Mouse (Mus musculus) limb, embryonic 11.5 days (tissue): Measurements from ENCODE around the gene Acot1. TPM values are rescaled to one million over a fixed set of nuclear protein-coding genes. Genes with fewer than 3 reads are reported as not detected.

ENCODE experiments used
- ATAC-seq: fragments of 200-750 bp; cut with Nextera tagmentation; 2 replicates; pipeline ENCODE4 v1.8.0; 2017; ENCODE audit warnings: low read depth; ENCODE audit not compliant: insufficient number of reproducible peaks, low FRiP score, low TSS enrichment
- DNase-seq: peaks from one replicate; pipeline ENCODE4 v3.0.0-alpha.2; 2015; ENCODE audit warnings: low spot score
- H3K27ac ChIP-seq: fragments of 300-500 bp; sonication (generic); replicated peaks from 2 replicates; pipeline ENCODE4 v1.5.1; 2014; ENCODE audit warnings: low read depth, mild to moderate bottlenecking, low read length
- H3K27me3 ChIP-seq: fragments of 300-500 bp; sonication (generic); 2 replicates; pipeline ENCODE4 v1.6.1; 2014; ENCODE audit warnings: mild to moderate bottlenecking, low read length, mixed read lengths; ENCODE audit not compliant: control insufficient read depth, insufficient read depth
- H3K36me3 ChIP-seq: fragments of 300-500 bp; sonication (generic); 2 replicates; pipeline ENCODE4 v1.6.1; 2014; ENCODE audit warnings: mild to moderate bottlenecking, low read length, moderate library complexity, mixed read lengths; ENCODE audit not compliant: control insufficient read depth, insufficient read depth
- H3K4me1 ChIP-seq: fragments of 300-500 bp; sonication (generic); 2 replicates; pipeline ENCODE4 v1.6.1; 2014; ENCODE audit warnings: low read length, mixed read lengths; ENCODE audit not compliant: control insufficient read depth, insufficient read depth
- H3K4me2 ChIP-seq: fragments of 300-500 bp; sonication (generic); 2 replicates; pipeline ENCODE4 v1.6.1; 2014; ENCODE audit warnings: low read depth, mild to moderate bottlenecking, moderate library complexity; ENCODE audit not compliant: severe bottlenecking
- H3K4me3 ChIP-seq: fragments of 300-500 bp; sonication (generic); 2 replicates; pipeline ENCODE4 v1.5.1; 2014; ENCODE audit warnings: low read depth, low read length
- H3K9ac ChIP-seq: fragments of 300-500 bp; sonication (generic); 2 replicates; pipeline ENCODE4 v1.6.1; 2014; ENCODE audit warnings: mild to moderate bottlenecking, low read length
- H3K9me3 ChIP-seq: fragments of 300-500 bp; sonication (generic); 2 replicates; pipeline ENCODE4 v1.6.1; 2016; ENCODE audit warnings: low read length; ENCODE audit not compliant: control insufficient read depth
- WGBS: fragments of 180-500 bp; shearing (Covaris S2); extraction: QIAGEN DNeasy Blood & Tissue Kit; methylation state at CpG from one replicate; pipeline ENCODE4 v1.1.7; 2014; 5-methylcytosine and 5-hydroxymethylcytosine counted together
- polyA plus RNA-seq: library from polyadenylated mRNA; unstranded; fragments of >200 nt; fragmentation: Nextera tagmentation; extraction: Ambion mirVana; gene quantifications from 2 replicates; pipeline ENCODE4 v1.2.1, GENCODE M21; 2014

The Acot1 gene
- polyA plus RNA-seq, 1 experiment from 2014 or later: 38.6 TPM

- H3K4me3 ChIP-seq: no peak overlapping the region
- no peaks in the 10 kb centered on the region for H3K27me3 ChIP-seq
- no peaks in the 10 kb centered on the region for H3K4me1 ChIP-seq
- no peaks in the 10 kb centered on the region for H3K36me3 ChIP-seq
- ATAC-seq: no peak
- no peak overlapping the region for H3K9ac ChIP-seq
- H3K9me3 ChIP-seq: no peaks in the 10 kb centered on the region
- no peak overlapping the region for H3K4me2 ChIP-seq
- DNase-seq: no peak
- H3K27ac ChIP-seq: no peak overlapping the region
- 92% methylated on average over 20 of the region's 20 CpGs for WGBS
Measured at GRCm38 (mm10) chr12:84062336-84062735, 53.0 kb downstream of the Acot1 start.

DNA sequence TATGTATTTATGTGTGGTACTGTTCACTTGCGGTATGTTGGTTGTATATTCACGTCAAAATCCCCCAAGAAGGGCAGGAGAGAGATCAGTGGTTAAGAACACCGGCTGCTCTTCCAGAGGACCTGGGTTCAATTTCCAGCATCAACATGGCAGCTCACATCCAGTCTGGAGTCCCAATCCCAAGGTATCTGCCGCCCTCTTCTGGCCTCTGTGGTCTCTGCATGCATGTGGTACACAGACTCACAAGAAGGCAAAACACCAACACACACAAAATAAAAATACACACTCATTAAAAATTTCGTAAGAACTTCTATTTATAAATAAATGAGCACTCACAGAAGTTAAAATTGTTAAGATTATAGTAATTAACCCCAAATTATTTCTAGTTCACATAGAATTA lies 53.9 kb downstream of the Acot1 start:
- no peak for DNase-seq
- 71% methylated on average over 5 of the region's 5 CpGs for WGBS
- Histone ChIP-seq H3K27me3 (0 out of 2 replicates have a peak, but pooled peaks cover under 1% of the 10 kb centered on the region), H3K36me3 (no peaks in the 10 kb centered on the region), H3K4me2 (no peak overlapping the region), H3K4me1 (no peaks in the 10 kb centered on the region), H3K9ac (no peak overlapping the region), H3K9me3 (no peaks in the 10 kb centered on the region), H3K4me3 (no peak overlapping the region), H3K27ac (no peak overlapping the region)
- no peak for ATAC-seq

GRCm38 (mm10) chr12:84063833-84064232 lies 54.5 kb downstream of the Acot1 start:
- DNase-seq (no peak), ATAC-seq (no peak)
- no peak overlapping the region for H3K27ac ChIP-seq
- no peaks in the 10 kb centered on the region for H3K36me3 ChIP-seq
- H3K9me3 ChIP-seq: no peaks in the 10 kb centered on the region
- H3K4me2 ChIP-seq: no peak overlapping the region
- peaks cover 6% of the 10 kb centered on the region for H3K27me3 ChIP-seq
- H3K4me3 ChIP-seq: no peak overlapping the region
- WGBS: 80% methylated on average over 2 of the region's 2 CpGs
- H3K4me1 ChIP-seq: no peaks in the 10 kb centered on the region
- H3K9ac ChIP-seq: no peak overlapping the region

DNA sequence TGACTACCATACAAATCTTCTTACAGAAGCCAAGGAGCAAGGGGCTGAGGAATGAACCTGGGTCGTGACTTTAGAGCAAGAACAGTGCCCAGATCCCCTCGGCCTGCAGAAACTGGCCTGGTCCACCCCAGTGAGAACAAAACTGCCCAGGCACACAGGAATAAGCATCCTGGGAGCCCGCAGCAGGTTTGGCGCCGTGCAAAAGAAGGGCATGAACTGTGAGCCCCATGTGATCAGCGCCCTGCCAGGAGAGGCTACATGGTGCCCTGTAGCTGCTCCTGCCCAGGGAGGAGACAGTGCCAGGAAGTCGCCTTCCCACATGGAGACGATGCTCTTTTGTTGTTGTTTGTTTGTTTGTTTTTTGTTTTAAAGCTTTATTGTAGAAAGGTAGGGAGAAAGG lies 55.3 kb downstream of the Acot1 start:
- WGBS: 78% methylated on average over 8 of the region's 8 CpGs
- ATAC-seq: no peak
- no peak for DNase-seq

GRCm38 (mm10) chr12:84067752-84068151 lies 58.5 kb downstream of the Acot1 start:
- H3K4me2 ChIP-seq: no peak overlapping the region
- peaks cover 14% of the 10 kb centered on the region for H3K27me3 ChIP-seq
- H3K4me1 ChIP-seq: no peaks in the 10 kb centered on the region
- no peak overlapping the region for H3K4me3 ChIP-seq
- H3K9me3 ChIP-seq: no peaks in the 10 kb centered on the region
- H3K36me3 ChIP-seq: no peaks in the 10 kb centered on the region
- 82% methylated on average over 4 of the region's 4 CpGs for WGBS
- DNase-seq: no peak
- no peak overlapping the region for H3K9ac ChIP-seq
- no peak for ATAC-seq
- H3K27ac ChIP-seq: no peak overlapping the region

More for the DNA sequence above, 55.3 kb downstream of the Acot1 start:
- H3K9me3 ChIP-seq: no peaks in the 10 kb centered on the region
- H3K4me3 ChIP-seq: no peak overlapping the region
- H3K9ac ChIP-seq: no peak overlapping the region
- no peak overlapping the region for H3K27ac ChIP-seq
- peaks cover 12% of the 10 kb centered on the region for H3K27me3 ChIP-seq
- H3K4me2 ChIP-seq: no peak overlapping the region
- no peaks in the 10 kb centered on the region for H3K36me3 ChIP-seq
- H3K4me1 ChIP-seq: no peaks in the 10 kb centered on the region

Other genes with a start within 250 kb of the Acot1 start
- gene Papln, start 245.9 kb upstream of the Acot1 start, polyA plus RNA-seq: not detected in 2 replicates
- gene Numb, start 87.6 kb upstream of the Acot1 start, polyA plus RNA-seq: 37.6 and 38.0 TPM in 2 replicates
- 19.1 and 20.1 TPM in 2 replicates for gene Riox1, start 58.9 kb upstream of the Acot1 start, polyA plus RNA-seq
- gene Heatr4, start 24.6 kb upstream of the Acot1 start, polyA plus RNA-seq: 0.06 TPM in 1 of 2 replicates, not detected in the other
- 15.0 and 15.2 TPM in 2 replicates for gene Acot2, start 21.6 kb upstream of the Acot1 start, polyA plus RNA-seq
- 0.08 and 0.10 TPM in 2 replicates for gene Acot4, start 28.9 kb downstream of the Acot1 start, polyA plus RNA-seq
- gene Gm49366, start 29.4 kb downstream of the Acot1 start, polyA plus RNA-seq: not detected in 2 replicates
- gene Acot3, start 42.7 kb downstream of the Acot1 start, polyA plus RNA-seq: 0.27 and 0.55 TPM in 2 replicates
- gene Acot5, start 59.8 kb downstream of the Acot1 start, polyA plus RNA-seq: not detected in 2 replicates
- gene Acot6, start 91.2 kb downstream of the Acot1 start, polyA plus RNA-seq: 1.1 TPM in 2 replicates
- 6.1 TPM in 2 replicates for gene Dnal1, start 104.9 kb downstream of the Acot1 start, polyA plus RNA-seq
- 0.70 and 0.99 TPM in 2 replicates for gene Pnma1, start 139.0 kb downstream of the Acot1 start, polyA plus RNA-seq
- 6.1 and 6.6 TPM in 2 replicates for gene Elmsan1, start 209.4 kb downstream of the Acot1 start, polyA plus RNA-seq